Mouse (Mus musculus) testis, adult 2 months (tissue): ENCODE results near the gene Strn. TPM values are rescaled to one million over a fixed set of nuclear protein-coding genes. Genes with fewer than 3 reads are reported as not detected.
"Not testable (repeated sequence)": the region's sequence is repeated elsewhere in the genome, so short reads cannot be mapped to it uniquely, and the experiment has no call there.

Experiments
- H3K27ac ChIP-seq: fragments of 200-500 bp; 2 replicates; pipeline ENCODE4 v1.5.1; 2012; ENCODE audit warnings: low read depth, low read length; ENCODE audit not compliant: control insufficient read depth, insufficient read depth
- H3K27me3 ChIP-seq: fragments of 200-500 bp; 2 replicates; pipeline ENCODE4 v1.6.1; 2012; ENCODE audit warnings: mild to moderate bottlenecking, low read length, moderate library complexity; ENCODE audit not compliant: control insufficient read depth, insufficient read depth
- H3K36me3 ChIP-seq: fragments of 200-500 bp; 2 replicates; pipeline ENCODE4 v1.6.1; 2012; ENCODE audit warnings: mild to moderate bottlenecking, low read length; ENCODE audit not compliant: control insufficient read depth, insufficient read depth
- H3K4me1 ChIP-seq: fragments of 200-500 bp; 2 replicates; pipeline ENCODE4 v1.6.1; 2012; ENCODE audit warnings: low read length; ENCODE audit not compliant: control insufficient read depth, insufficient read depth
- H3K4me3 ChIP-seq: fragments of 200-500 bp; 2 replicates; pipeline ENCODE4 v1.5.1; 2012; ENCODE audit warnings: low read depth, mild to moderate bottlenecking, low read length, moderate library complexity, mixed read lengths; ENCODE audit not compliant: control insufficient read depth
- CTCF ChIP-seq: fragments of 200-500 bp; IDR thresholded peaks from 2 replicates; pipeline ENCODE4 v1.5.1; 2012; ENCODE audit warnings: low read depth, mild to moderate bottlenecking, inconsistent platforms, low read length, moderate library complexity; ENCODE audit not compliant: control insufficient read depth, insufficient read depth, insufficient replicate concordance
- POLR2A ChIP-seq: fragments of 200-500 bp; IDR thresholded peaks from 2 replicates; pipeline ENCODE4 v1.6.1; 2012; ENCODE audit warnings: low read depth, mild to moderate bottlenecking, inconsistent platforms, low read length, moderate library complexity; ENCODE audit not compliant: control insufficient read depth
- polyA plus RNA-seq: library from polyadenylated mRNA; depleted of rRNA; stranded (reverse); fragments of >200 nt; gene quantifications from 2 replicates; pipeline ENCODE4 v1.2.3, GENCODE M21; 2012

Strn gene
- polyA plus RNA-seq, 1 experiment, result 7.9 TPM

DNA sequence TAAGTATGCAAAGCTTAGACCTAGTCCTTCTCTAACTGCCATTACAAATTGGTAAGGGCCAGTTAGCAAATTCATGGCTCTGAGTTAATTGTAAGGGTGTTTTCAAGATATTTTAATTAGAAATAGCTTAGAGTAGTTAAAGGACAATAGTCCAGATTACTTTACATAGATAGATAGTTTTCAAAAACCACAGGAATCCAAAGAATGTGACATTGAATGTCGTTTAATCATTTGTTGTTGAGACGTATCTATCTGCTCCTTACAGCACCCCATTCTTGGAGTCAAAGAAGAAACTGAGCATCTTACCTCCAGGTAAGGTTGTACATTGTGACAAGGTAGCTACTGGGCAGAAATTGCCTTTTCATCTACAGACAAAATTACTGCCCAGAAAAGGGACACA lies 26.7 kb downstream of the Strn start:
- no peaks in the 10 kb centered on the region for H3K36me3 ChIP-seq
- H3K4me3 ChIP-seq, result no peak overlapping the region
- H3K4me1 ChIP-seq, result no peaks in the 10 kb centered on the region
- TF ChIP-seq CTCF (no peak), POLR2A (no peak)
- no peaks in the 10 kb centered on the region for H3K27me3 ChIP-seq
- H3K27ac ChIP-seq, result no peak overlapping the region

GRCm38 (mm10) chr17:78708422-78708821 lies 28.6 kb downstream of the Strn start:
- TF ChIP-seq CTCF (no peak), POLR2A (no peak)
- no peak overlapping the region for H3K27ac ChIP-seq

DNA sequence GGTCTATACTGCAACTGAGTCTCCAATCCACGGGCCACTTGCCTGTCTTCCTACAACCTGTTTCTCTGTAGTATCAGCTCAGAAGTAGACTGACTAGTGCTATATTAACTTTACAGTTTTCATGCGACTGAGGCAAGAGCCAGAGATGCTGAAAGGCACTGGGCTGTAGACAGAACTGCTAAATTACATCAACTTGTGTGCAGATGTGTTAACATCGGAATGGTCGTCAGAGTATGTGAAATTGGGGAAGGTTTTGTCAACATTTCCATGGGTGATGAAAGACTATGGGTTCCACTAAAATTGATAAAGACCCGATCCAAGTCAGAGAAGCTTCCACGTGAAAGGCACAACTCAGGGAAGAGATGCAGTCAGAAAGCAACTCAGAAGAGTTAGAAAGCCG lies 34.0 kb downstream of the Strn start:
- Histone ChIP-seq H3K4me3 (no peak overlapping the region), H3K27me3 (no peaks in the 10 kb centered on the region), H3K36me3 (no peaks in the 10 kb centered on the region), H3K27ac (no peak overlapping the region), H3K4me1 (no peaks in the 10 kb centered on the region)
- TF ChIP-seq CTCF, result no peak
- no peak for TF ChIP-seq POLR2A

More at GRCm38 (mm10) chr17:78708422-78708821, 28.6 kb downstream of the Strn start:
- Histone ChIP-seq H3K4me1 (no peaks in the 10 kb centered on the region), H3K4me3 (no peak overlapping the region), H3K36me3 (no peaks in the 10 kb centered on the region), H3K27me3 (no peaks in the 10 kb centered on the region)

GRCm38 (mm10) chr17:78698965-78699364 lies 38.0 kb downstream of the Strn start:
- H3K4me3 ChIP-seq, result no peak overlapping the region
- no peaks in the 10 kb centered on the region for H3K27me3 ChIP-seq
- TF ChIP-seq POLR2A (no peak), CTCF (no peak)
- no peak overlapping the region for H3K27ac ChIP-seq
- no peaks in the 10 kb centered on the region for H3K36me3 ChIP-seq
- H3K4me1 ChIP-seq, result no peaks in the 10 kb centered on the region

GRCm38 (mm10) chr17:78697462-78697861 lies 39.5 kb downstream of the Strn start:
- Histone ChIP-seq H3K27ac (no peak overlapping the region), H3K4me1 (no peaks in the 10 kb centered on the region), H3K27me3 (no peaks in the 10 kb centered on the region), H3K4me3 (no peak overlapping the region), H3K36me3 (no peaks in the 10 kb centered on the region)
- TF ChIP-seq CTCF (no peak), POLR2A (no peak)

DNA sequence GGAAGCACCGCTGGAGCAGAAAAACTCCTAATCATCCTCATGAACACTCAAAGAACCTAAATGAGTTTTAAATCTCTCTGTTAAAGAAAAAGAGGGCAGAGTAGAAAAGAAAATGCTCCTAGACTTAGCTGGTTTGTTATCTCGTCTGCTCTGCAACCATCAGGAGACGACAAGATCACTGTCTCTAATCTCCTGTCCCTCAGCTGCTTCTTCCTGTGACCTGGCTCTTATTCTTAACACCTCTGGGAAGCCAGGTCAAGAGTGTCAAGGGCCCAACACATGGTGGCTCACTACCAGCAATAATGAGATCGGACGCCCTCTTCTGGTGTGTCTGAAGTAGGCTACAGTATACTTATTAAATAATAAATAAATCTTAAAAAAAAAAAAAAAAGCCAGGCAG lies 40.1 kb downstream of the Strn start:
- H3K27ac ChIP-seq, result no peak overlapping the region
- no peak for TF ChIP-seq CTCF
- no peak for TF ChIP-seq POLR2A
- H3K27me3 ChIP-seq, result no peaks in the 10 kb centered on the region
- H3K36me3 ChIP-seq, result no peaks in the 10 kb centered on the region
- H3K4me3 ChIP-seq, result no peak overlapping the region
- H3K4me1 ChIP-seq, result no peaks in the 10 kb centered on the region

- H3K4me3 ChIP-seq, H3K27me3 ChIP-seq, H3K4me1 ChIP-seq, H3K36me3 ChIP-seq, H3K27ac ChIP-seq: not testable (repeated sequence)
Measured at GRCm38 (mm10) chr17:78689231-78689630, 47.8 kb downstream of the Strn start.

DNA sequence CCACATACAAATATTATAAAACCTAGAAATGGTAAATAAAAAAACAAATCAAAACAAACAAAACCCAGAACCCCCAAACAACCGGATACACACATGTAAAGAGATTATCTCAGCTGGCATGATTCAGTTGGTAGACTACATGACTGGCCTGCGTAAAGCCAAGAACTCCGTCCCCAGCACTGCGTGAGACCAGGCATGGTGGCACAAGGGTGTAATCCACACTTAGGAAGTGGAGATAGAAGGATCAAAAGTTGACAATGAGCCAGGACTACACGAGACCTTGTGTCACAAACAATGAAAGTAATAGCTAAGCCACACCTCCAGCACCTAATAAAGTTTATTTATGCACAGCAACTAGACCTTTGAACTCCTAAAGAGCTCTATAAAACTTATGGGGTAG lies 49.0 kb downstream of the Strn start:
- H3K36me3 ChIP-seq, result no peaks in the 10 kb centered on the region
- no peaks in the 10 kb centered on the region for H3K4me1 ChIP-seq
- H3K27me3 ChIP-seq, result no peaks in the 10 kb centered on the region
- H3K4me3 ChIP-seq, result no peak overlapping the region
- H3K27ac ChIP-seq, result no peak overlapping the region
- TF ChIP-seq CTCF (no peak), POLR2A (no peak)
